Mouse (Mus musculus) brain, embryonic 14.5 days (tissue): ENCODE measurements around the gene Hrh3. TPM values are rescaled to one million over a fixed set of nuclear protein-coding genes. Genes with fewer than 3 reads are reported as not detected.

Experiments used
- DNase-seq: peaks from one replicate; pipeline ENCODE4 v3.0.0-alpha.2; 2011; ENCODE audit warnings: low read depth
- CTCF ChIP-seq: fragments of 200-500 bp; IDR thresholded peaks from 2 replicates; pipeline ENCODE4 v1.5.1; 2012; ENCODE audit warnings: inconsistent platforms, mild to moderate bottlenecking, moderate library complexity, borderline replicate concordance; ENCODE audit not compliant: insufficient read depth, insufficient read length; ENCODE audit errors: extremely low read depth
- POLR2A ChIP-seq: fragments of 200-500 bp; IDR thresholded peaks from 2 replicates; pipeline ENCODE4 v1.6.1; 2012; ENCODE audit warnings: mild to moderate bottlenecking, inconsistent platforms, borderline replicate concordance; ENCODE audit not compliant: poor library complexity, insufficient read depth, insufficient read length, severe bottlenecking; ENCODE audit errors: extremely low read depth
- polyA plus RNA-seq: library from polyadenylated mRNA; depleted of rRNA; stranded (reverse); fragments of >200 nt; gene quantifications from 2 replicates; pipeline ENCODE4 v1.2.3, GENCODE M21; 2012

Gene Hrh3
- polyA plus RNA-seq, 1 experiment: 11.0 TPM

- TF ChIP-seq CTCF (no peak), POLR2A (no peak)
- no peak for DNase-seq
These were observed 530 bp upstream of the Hrh3 start for GRCm38 (mm10) chr2:180104659-180105377.

GRCm38 (mm10) chr2:180103151-180103977 is 924 bp downstream of the Hrh3 start:
- 0 out of 2 replicates have a peak, but pooled peaks have one; percentile 22 for TF ChIP-seq POLR2A
- TF ChIP-seq CTCF: no peak
- peak; percentile 63 for DNase-seq

- DNase-seq: peak; percentile 41
These were observed 4.8 kb downstream of the Hrh3 start for GRCm38 (mm10) chr2:180099529-180099928.

GRCm38 (mm10) chr2:180098167-180098566 is 6.1 kb downstream of the Hrh3 start:
- no peak for DNase-seq
- no peak for TF ChIP-seq POLR2A
- TF ChIP-seq CTCF: peak; percentile 13; the same call in 1 of the 2 replicates

More at GRCm38 (mm10) chr2:180099529-180099928, 4.8 kb downstream of the Hrh3 start:
- TF ChIP-seq POLR2A (no peak), CTCF (no peak)

- no peak for DNase-seq
- TF ChIP-seq POLR2A: no peak
- no peak for TF ChIP-seq CTCF
These were observed 6.7 kb downstream of the Hrh3 start for GRCm38 (mm10) chr2:180097585-180097984.

- TF ChIP-seq CTCF: no peak
- TF ChIP-seq POLR2A: no peak
- peak; percentile 78 for DNase-seq
These were observed 8.6 kb downstream of the Hrh3 start for GRCm38 (mm10) chr2:180095711-180096110.

- no peak for DNase-seq
- no peak for TF ChIP-seq CTCF
These were observed 14.0 kb downstream of the Hrh3 start for GRCm38 (mm10) chr2:180090285-180090684.

GRCm38 (mm10) chr2:180087472-180087871 is 16.8 kb downstream of the Hrh3 start:
- DNase-seq: no peak
- TF ChIP-seq CTCF: peak; percentile 16; the same call in 1 of the 2 replicates
- no peak for TF ChIP-seq POLR2A

GRCm38 (mm10) chr2:180086637-180087027 is 17.7 kb downstream of the Hrh3 start:
- TF ChIP-seq POLR2A (no peak), CTCF (no peak)
- no peak for DNase-seq

GRCm38 (mm10) chr2:180085926-180086636 is 18.2 kb downstream of the Hrh3 start:
- no peak for TF ChIP-seq POLR2A
- no peak for TF ChIP-seq CTCF
- peak; percentile 63 for DNase-seq

GRCm38 (mm10) chr2:180084565-180084964 is 19.7 kb downstream of the Hrh3 start:
- TF ChIP-seq POLR2A: no peak
- TF ChIP-seq CTCF: no peak
- no peak for DNase-seq
